Mouse (Mus musculus) kidney, postnatal 10 days (tissue): ENCODE results near the gene Esrrb.

Experiments
- DNase-seq: peaks from one replicate; pipeline ENCODE4 v3.0.0; 2021; ENCODE audit warnings: mixed read lengths

Esrrb gene

GRCm38 (mm10) chr12:86422166-86422910 is 61.4 kb downstream of the Esrrb start:
- no peak for DNase-seq

GRCm38 (mm10) chr12:86423102-86423501 is 62.2 kb downstream of the Esrrb start:
- DNase-seq, result no peak

- DNase-seq, result no peak
These were observed 66.7 kb downstream of the Esrrb start for GRCm38 (mm10) chr12:86427585-86427984.

- no peak for DNase-seq
These were observed 70.8 kb downstream of the Esrrb start for GRCm38 (mm10) chr12:86431671-86432070.

GRCm38 (mm10) chr12:86433371-86433821 is 72.5 kb downstream of the Esrrb start:
- peak; percentile 79 for DNase-seq

- no peak for DNase-seq
These were observed 74.7 kb downstream of the Esrrb start for GRCm38 (mm10) chr12:86435651-86436050.

- DNase-seq, result no peak
These were observed 89.9 kb downstream of the Esrrb start for GRCm38 (mm10) chr12:86450848-86451247.

- no peak for DNase-seq
These were observed 94.1 kb downstream of the Esrrb start for GRCm38 (mm10) chr12:86455009-86455408.

GRCm38 (mm10) chr12:86462742-86463470 is 102.0 kb downstream of the Esrrb start:
- DNase-seq, result no peak

GRCm38 (mm10) chr12:86464385-86464784 is 103.5 kb downstream of the Esrrb start:
- DNase-seq, result no peak

- peak; percentile 21 for DNase-seq
These were observed 105.3 kb downstream of the Esrrb start for GRCm38 (mm10) chr12:86466180-86466579.

GRCm38 (mm10) chr12:86469919-86470318 is 109.0 kb downstream of the Esrrb start:
- no peak for DNase-seq

- DNase-seq, result no peak
These were observed 110.0 kb downstream of the Esrrb start for GRCm38 (mm10) chr12:86470912-86471311.

GRCm38 (mm10) chr12:86473630-86474029 is 112.7 kb downstream of the Esrrb start:
- DNase-seq, result no peak

- no peak for DNase-seq
These were observed 115.1 kb downstream of the Esrrb start for GRCm38 (mm10) chr12:86475994-86476393.

- no peak for DNase-seq
These were observed 118.0 kb downstream of the Esrrb start for GRCm38 (mm10) chr12:86478908-86479307.

GRCm38 (mm10) chr12:86482029-86482428 is 121.1 kb downstream of the Esrrb start:
- DNase-seq, result no peak

- DNase-seq, result peak; percentile 24
These were observed 122.5 kb downstream of the Esrrb start for GRCm38 (mm10) chr12:86483413-86483841.

GRCm38 (mm10) chr12:86488005-86488404 is 127.1 kb downstream of the Esrrb start:
- no peak for DNase-seq

GRCm38 (mm10) chr12:86490052-86490451 is 129.1 kb downstream of the Esrrb start:
- DNase-seq, result no peak

- DNase-seq, result no peak
These were observed 130.6 kb downstream of the Esrrb start for GRCm38 (mm10) chr12:86491500-86491899.

GRCm38 (mm10) chr12:86492822-86493221 is 131.9 kb downstream of the Esrrb start:
- DNase-seq, result no peak

GRCm38 (mm10) chr12:86497126-86497525 is 136.2 kb downstream of the Esrrb start:
- no peak for DNase-seq

- peak; percentile 80 for DNase-seq
These were observed 137.8 kb downstream of the Esrrb start for GRCm38 (mm10) chr12:86498765-86499164.
